Mouse (Mus musculus): Measurements from ENCODE around the gene Rap1a.

Gene Rap1a

GRCm38 (mm10) chr3:105686394-105687323, 114.5 kb downstream of the Rap1a start:
- peak in 1 of 2 experiments; percentile 27 for DNase-seq

- DNase-seq, result no peak
Observed at GRCm38 (mm10) chr3:105680346-105680745, 120.8 kb downstream of the Rap1a start.
